Mouse (Mus musculus): Measurements from ENCODE around the gene Cfap43.

Cfap43 gene

DNA sequence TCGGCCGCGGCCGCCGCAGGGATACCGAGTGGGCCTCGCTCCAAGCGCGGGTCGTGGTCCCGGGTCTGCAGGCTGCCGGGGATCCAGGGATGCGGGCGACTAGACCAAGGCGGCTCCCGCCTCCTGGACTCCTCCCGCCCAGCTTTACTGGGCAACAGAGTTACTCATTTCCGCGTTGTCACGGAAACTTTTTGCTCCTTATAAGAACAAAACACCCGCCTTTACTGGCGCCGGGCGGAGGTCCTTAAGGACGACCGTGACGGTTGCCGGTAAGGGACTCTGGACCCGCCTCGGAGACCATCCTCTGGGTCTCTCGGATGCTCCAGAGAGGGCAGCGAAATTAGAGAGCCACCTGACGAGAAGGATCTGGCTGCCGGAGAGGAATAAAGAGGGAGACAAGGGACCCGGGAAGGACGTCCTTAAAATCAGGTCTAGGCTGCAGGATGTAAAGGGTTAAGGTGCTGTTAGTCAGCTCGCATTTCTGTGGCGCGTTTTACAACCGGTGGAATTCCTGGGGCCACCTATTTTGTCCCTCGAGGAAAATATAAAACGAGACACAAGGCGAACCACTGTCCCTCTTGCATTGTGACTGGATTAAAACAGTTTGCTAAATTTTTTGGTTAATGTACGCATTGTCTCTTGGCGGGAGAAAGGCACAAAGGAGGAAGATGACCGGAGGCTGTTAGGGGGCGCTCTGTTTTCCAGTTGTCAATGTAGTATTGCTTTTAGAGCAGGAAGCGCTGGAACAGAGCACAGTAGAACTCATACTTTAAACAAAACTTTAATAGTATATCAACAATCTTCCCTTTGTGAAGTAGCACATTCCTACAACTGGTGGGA, at the start of gene Cfap43, which contains the start of gene Itprip:
Cfap43 (minus strand) TSS at position 162 of the 840 bp plus-strand sequence.
Itprip (minus strand) TSS at position 174 of the 840 bp plus-strand sequence.
- peak; percentile 40 to 64 for DNase-seq (ENCODE audit: low spot score in 2 of 2)

- no peak for DNase-seq (ENCODE audit: low spot score in 2 of 2)
These were observed 39.1 kb upstream of the Cfap43 start for GRCm38 (mm10) chr19:47958181-47958580.

- DNase-seq (ENCODE audit: low spot score in 2 of 2), result no peak
These were observed 34.1 kb upstream of the Cfap43 start for GRCm38 (mm10) chr19:47953169-47953568.

- no peak for DNase-seq (ENCODE audit: low spot score in 2 of 2)
These were observed 31.9 kb upstream of the Cfap43 start for GRCm38 (mm10) chr19:47950946-47951345.

DNA sequence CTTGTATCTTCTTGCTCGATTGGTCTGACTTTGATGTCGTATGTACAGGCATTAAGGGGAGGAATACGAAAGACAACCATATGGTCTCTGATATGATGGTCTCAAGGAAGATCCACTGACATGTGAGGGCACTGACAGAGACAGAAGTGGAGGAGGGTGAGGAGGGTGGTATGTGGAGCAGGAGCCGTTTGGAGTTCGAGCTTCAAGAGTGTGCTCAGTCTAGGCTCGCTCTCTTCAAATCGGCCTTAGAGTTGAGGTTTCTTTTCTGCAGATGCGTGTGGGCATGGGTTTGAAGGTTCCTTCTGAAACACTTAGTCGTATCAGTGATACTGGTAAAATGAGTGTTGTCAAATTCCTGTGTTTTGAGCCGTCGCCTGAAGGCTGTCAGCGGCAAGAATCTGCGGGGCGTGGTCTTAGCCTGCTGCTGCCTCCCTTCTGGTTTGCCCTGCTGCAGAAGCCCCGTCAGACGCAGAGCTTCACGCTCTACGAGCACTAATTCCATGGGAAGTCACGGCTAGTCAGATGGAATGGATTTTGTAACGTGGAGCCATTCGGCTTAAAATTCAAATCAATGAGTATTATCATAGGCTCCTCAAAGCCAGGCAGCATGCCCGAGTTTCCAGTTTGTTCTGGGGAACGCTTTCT, 27.9 kb upstream of the Cfap43 start:
- DNase-seq (ENCODE audit: low spot score in 2 of 2), result no peak

DNA sequence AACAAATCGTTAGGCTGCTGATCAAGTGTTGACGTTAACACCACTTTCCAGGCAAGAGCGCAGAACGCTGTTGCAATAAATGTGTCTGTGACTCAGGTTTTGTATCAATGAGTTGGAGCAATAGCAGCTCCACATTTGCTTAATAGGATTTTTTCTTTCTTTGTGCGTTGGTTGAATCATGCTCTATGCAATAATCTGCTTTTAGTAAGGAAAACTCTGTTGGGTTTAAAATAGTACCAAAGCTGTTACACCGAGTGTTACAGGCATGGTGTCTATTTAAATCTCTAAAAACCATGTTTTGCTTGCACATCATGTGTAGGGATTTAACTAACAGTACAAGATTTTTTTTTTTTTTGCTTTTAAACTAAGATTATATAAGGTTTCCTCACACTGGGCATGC, 20.3 kb upstream of the Cfap43 start:
- no peak for DNase-seq (ENCODE audit: low spot score in 2 of 2)

DNA sequence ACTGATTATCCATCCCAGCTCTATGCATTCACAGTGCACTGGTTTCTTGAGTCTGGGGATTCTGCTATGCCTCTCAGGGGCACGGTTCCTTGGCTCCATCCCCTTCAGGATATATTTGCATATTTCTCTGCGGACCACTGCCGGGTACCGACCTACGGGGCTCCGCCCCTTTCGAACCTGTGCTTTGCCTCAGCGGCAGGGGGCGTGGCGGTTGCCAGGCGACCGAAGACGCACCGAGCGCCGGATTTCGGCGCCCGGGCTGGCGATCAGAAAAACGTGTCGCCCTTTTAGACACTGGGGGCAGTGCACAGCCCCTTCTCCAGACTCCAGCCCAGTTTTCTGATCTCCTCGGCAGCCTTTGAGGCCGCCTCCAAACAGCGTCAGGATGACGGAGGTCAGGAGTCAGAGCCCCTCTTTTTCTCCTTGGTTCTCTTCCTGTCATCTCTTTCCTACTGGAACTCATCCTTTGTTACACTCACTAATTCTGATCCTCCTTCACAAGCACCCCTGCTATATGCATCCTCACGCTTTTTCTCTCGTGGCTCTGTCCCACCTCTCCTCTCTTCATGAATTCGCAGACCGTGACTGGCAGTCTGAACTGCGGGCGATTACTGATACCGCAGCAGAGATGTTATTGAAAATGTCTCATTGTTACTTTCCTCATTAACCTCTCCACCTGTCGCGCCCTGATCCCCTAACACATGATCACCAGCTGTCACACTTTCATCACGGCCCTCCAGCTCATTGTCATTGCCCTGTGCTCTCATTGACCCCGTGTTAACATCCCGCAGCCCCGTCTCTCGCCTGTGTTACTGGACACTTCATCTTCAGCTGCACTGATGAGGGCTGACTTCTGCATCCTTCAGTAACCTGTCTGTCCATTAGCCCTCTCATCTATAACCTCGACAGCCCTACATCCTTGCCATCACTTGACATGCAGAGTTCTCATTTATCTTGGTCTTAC, 18.6 kb upstream of the Cfap43 start, which contains the start of gene Cfap58:
Cfap58 (plus strand) TSS at position 233 of the 964 bp plus-strand sequence.
- DNase-seq (ENCODE audit: low spot score in 2 of 2), result peak; percentile 39 to 74

DNA sequence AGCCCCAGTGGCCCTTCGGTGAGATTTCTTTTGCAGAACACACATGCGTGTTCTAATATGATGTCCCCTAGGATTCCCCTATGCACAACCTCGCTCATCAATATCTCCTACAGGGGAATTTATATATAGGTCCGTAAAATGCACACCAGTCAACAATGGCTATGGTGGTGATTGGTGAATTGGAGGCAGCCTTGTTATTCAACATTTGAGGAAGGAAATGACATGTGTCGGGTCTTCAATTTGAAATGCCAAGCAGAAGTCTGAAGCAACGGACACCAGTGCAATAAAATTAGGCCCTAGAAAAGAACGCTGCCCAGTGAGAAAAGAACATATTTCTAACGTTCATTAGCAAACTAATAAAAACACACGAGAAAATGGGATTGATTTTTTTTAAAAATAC, 17.9 kb upstream of the Cfap43 start:
- no peak for DNase-seq (ENCODE audit: low spot score in 2 of 2)

DNA sequence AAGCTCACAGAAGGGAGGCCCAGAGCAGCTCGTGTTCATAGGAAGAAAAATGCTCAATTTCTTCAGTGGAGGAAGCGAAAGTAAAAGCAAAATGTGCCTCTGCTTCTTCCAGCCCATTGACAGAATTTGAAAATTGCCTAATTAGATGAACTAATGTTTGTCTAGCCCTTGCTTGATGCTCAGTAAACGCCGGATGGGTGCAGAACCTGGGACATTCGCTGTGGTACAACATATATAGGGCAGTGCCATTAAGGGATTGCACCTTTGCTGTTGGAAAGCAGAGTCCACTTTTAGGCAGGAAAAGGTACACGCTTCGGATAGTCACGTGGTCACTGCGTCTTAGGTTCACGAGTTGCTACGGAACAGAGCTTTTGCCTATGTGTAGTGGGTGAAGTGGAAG, 17.4 kb upstream of the Cfap43 start:
- DNase-seq (ENCODE audit: low spot score in 2 of 2), result no peak

DNA sequence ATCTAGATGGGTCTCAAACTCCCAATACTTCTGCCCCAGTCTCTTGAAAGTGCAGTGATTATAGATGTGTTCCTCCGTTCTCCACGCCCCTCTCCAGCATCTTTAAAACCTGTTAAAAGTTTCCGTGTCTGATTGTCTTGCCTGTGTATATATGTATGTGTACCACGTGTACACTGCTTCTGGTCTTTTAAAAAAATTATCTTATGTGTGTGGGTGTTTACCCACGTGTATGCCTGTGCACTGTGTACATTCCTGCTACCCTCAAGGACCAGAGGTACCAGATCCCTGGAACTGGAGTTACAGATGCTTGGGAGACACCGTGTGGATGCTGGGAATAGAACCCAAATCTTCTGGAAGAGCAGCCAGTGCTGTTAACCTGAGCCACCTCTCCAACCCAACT, 16.4 kb upstream of the Cfap43 start:
- DNase-seq (ENCODE audit: low spot score in 2 of 2), result no peak

DNA sequence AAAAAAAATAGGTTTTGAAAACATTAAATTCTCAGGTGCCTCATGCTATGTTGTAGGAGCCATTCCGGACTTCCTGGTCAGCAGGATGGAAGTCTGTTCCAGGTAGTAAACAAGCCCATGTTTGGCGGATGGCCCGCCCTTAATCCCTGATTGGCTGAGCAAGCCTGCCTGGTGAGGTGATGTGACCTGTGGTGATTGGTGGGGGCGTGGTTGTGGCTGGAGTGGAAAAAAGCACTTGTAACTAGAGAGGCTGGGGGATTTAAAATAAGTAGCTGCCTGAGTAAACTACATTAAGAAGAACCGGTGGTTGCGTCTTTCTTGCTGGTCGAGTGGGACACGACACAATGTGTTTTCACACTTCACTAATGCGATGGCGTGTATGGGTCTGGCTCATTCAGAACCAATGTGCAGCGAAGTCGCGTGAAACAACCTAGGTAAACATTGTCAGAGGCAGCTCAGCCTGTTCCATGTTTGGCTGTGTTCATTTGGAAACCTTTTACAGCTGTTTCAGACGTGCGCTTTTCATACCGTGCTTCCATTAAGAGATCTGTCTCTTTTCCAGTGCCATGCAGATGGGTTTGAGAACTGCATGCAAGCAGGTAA, 15.7 kb upstream of the Cfap43 start:
- DNase-seq (ENCODE audit: low spot score in 2 of 2), result no peak

DNA sequence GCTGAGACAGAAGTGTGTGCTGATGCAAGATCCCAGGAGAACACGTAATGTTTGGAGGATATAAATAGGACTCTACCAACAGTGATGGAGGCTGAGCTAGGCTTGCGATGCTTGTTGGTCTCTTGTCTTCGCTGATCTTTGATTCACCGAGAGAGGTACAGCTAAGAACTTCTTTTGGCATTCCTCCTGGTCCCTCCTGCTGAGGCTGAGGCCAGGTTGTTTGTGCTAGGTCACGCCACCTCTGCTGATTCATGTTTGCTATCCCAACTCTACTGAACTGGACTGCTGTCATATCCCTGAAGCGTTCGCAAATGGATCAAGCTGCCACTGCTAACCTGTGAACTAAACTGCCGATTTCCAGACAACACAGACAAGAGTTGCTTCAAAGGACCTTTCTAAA, 15.1 kb upstream of the Cfap43 start:
- DNase-seq (ENCODE audit: low spot score in 2 of 2), result no peak

DNA sequence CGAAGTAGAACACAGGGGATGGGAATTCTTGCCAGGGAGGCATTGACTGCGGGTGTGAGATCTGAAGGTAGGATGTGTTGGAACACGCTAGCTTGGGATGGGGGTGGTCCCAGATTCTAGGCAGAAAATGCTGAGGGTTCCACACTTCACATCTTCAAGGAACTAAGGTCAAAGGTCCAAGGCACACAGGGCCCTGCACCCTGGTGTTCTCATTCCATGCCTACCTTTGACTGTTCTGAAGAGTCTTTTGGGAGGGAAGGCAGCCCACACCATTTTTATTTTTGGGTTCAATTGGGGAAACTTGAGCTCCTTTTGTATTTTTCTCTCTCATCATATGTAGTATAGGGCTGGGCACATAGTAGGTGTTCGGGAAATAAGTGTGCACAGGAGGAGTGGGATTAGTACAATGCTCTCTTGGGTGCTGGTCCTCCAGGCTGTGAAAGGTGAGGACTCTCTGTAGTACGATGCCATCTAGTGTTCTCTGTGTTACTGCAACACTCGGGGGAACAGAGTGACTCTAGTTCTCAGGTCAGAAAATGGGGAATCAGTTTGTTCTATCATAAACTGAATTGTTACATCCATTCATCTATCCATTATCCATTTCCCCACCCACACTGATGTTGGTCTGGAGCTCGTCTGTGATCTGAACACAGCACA, 13.0 kb upstream of the Cfap43 start:
- DNase-seq (ENCODE audit: low spot score in 2 of 2), result no peak

DNA sequence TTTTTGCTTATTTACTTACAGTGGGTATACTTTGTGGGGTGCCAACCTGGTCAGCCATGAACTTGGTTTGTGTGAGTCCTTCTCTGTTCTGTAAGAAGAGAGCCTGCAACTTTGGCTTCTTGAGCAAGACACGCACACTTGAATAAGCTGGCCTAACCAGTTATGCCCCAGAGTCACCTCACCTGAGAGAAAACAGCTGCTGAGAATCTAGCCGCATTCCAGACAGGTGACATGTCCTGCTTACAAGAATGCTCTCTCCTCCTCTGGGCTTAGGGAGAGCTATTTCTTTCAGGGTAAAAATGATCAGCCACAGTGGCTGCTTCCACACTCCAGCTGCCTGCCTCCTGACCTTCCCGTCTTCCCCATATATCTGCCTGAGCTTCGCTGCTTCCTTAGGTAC, 10.0 kb upstream of the Cfap43 start:
- DNase-seq (ENCODE audit: low spot score in 2 of 2), result no peak

DNA sequence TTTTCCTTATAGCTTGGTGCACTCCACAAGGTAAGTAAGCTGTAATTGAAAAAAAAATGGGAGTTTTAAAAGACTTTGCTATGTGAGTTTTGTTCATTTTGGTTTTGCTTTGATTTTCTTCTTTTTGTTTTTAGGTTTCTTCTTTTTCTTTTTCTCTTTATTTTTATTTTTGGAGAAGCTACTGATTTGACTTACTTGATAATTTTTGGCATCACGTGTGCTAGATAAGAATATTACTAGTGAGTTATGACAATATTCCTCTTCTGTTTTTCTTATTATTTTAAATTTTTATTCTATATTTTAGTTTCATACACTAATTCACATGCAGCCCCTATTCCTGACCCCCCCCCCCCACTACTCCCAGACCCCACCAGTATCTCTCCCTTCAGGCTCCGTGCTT, 7.9 kb upstream of the Cfap43 start:
- DNase-seq (ENCODE audit: low spot score in 2 of 2), result no peak

GRCm38 (mm10) chr19:47925819-47926218, 6.7 kb upstream of the Cfap43 start:
- no peak for DNase-seq (ENCODE audit: low spot score in 2 of 2)

DNA sequence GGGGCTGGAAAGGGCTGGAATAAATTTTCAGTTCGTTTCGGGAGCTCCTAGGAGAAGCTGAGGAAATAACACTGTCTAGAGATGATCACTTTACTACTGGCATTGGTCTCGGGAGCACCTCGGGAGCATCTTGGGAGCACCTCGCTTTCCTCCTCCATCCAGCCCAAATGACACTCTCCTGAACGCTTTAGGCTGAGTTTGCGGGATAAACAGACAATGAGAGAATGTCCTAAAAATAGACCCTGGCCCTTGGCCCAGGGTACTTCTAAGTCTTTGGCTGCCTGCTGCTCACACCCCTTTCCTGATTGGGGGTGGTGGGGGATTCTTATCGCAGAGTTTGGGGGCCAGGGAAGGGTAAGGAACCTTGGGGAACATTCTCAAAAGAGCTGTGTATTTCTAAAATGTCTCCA, 884 bp upstream of the Cfap43 start:
- no peak for DNase-seq (ENCODE audit: low spot score in 2 of 2)

DNA sequence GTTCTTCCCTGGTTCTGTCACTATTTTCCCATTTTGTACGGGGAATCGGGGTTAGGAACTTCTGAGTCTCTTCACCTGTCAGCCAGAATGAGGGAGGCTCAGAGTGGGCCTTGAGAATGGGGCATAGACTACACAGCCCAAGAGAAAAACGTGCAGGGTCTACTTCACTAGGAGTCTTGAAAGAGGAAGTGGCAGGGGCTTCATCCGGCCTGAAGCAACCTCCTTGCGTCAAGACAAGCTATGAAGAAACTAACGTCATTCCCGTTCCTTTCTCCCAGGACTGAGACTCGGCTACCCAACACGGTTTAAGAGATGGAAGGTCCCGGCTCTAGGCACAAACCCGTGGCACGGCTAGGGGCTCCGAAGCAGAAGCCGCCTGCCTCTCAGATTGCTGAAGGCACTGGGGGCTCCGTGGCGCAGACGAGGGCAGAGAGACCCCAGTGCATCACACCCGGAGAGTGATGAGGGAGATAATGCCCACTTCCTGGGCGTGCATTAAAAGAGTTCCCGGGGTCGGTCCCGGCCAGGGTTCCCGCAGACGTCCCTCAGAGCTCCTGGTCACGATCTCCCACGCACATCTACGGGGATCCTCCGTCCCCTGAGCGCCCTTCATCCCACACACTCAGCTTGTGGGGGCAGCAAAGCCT, 509 bp downstream of the Cfap43 start:
- DNase-seq (ENCODE audit: low spot score in 2 of 2), result no peak

DNA sequence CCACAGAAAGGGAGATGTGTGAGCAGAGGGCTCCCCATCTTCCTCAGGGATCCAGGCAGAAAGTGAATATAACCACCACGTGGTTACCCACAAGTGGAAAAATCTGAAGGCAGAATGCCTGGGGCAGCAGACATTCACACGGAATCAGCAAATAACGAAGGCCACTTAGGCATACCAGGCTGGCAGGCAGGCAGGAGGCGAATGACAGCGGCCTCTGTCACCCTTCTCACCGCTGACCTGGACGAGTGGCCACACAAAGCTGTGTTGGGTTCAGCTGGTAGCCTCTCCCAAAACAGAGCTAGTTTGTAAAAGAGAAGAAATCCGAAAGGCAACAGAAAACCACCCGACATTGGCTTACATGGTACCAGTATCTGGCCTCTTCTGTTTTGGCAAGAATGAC, 1.1 kb downstream of the Cfap43 start:
- no peak for DNase-seq (ENCODE audit: low spot score in 2 of 2)

GRCm38 (mm10) chr19:47917396-47917795, 1.7 kb downstream of the Cfap43 start:
- no peak for DNase-seq (ENCODE audit: low spot score in 2 of 2)
